Mouse (Mus musculus) heart, postnatal 14 days (tissue): ENCODE data around the gene Acan. TPM values are rescaled to one million over a fixed set of nuclear protein-coding genes. Genes with fewer than 3 reads are reported as not detected.

Experiments
- DNase-seq, 2 experiments: peaks; one replicate each; pipeline ENCODE4 v3.0.0; 2021 to 2022
- intact Hi-C: fragments of 180-260 bp; cut with DNase I; formaldehyde crosslinking; loops from one replicate; pipeline ENCODE4 v1.15.1; 2025
- long read RNA-seq, 2 experiments: library from polyadenylated mRNA; stranded (forward); transcript quantifications; one replicate each; pipeline ENCODE4 v2.0.0; 2021
- total RNA-seq, 2 experiments: library from RNA; stranded (reverse); gene quantifications; 2 replicates each; pipeline ENCODE4 v1.2.3; 2021

The Acan gene
- total RNA-seq, result under 1 TPM; 0.60 to 0.93 TPM
- long read RNA-seq, experiment 1, result 0 reads
- long read RNA-seq, experiment 2, result 0 reads

GRCm38 (mm10) chr7:79053383-79053889 is at the start of gene Acan:
Acan (plus strand) TSS chr7:79053483.
- no peak for DNase-seq
- intact Hi-C loops, result no loop called here

GRCm38 (mm10) chr7:79021293-79021905 is 31.9 kb upstream of the Acan start:
- DNase-seq, result no peak
- intact Hi-C loops, result no loop called here

- DNase-seq, result no peak
- intact Hi-C loops, result no loop called here
Observed at GRCm38 (mm10) chr7:79029138-79029537, 24.1 kb upstream of the Acan start.

GRCm38 (mm10) chr7:79033745-79034144 is 19.5 kb upstream of the Acan start:
- intact Hi-C loops, result no loop called here

GRCm38 (mm10) chr7:79034521-79034920 is 18.8 kb upstream of the Acan start:
- no peak for DNase-seq
- intact Hi-C loops, result no loop called here

More at GRCm38 (mm10) chr7:79033745-79034144, 19.5 kb upstream of the Acan start:
- DNase-seq, result no peak

- no peak for DNase-seq
- intact Hi-C loops, result no loop called here
Observed at GRCm38 (mm10) chr7:79052081-79052480, 1.2 kb upstream of the Acan start.

GRCm38 (mm10) chr7:79052521-79053382 is 531 bp upstream of the Acan start:
- no peak for DNase-seq
- intact Hi-C loops, result no loop called here

GRCm38 (mm10) chr7:79054111-79054510 is 828 bp downstream of the Acan start:
- no peak for DNase-seq
- intact Hi-C loops, result no loop called here

- intact Hi-C loops, result no loop called here
- DNase-seq, result no peak
Observed at GRCm38 (mm10) chr7:79058546-79058945, 5.3 kb downstream of the Acan start.

GRCm38 (mm10) chr7:79067466-79067865 is 14.2 kb downstream of the Acan start:
- no peak for DNase-seq
- intact Hi-C loops, result no loop called here

- no peak for DNase-seq
- intact Hi-C loops, result no loop called here
Observed at GRCm38 (mm10) chr7:79068231-79068630, 14.9 kb downstream of the Acan start.

- DNase-seq, result no peak
- intact Hi-C loops, result no loop called here
Observed at GRCm38 (mm10) chr7:79079212-79079611, 25.9 kb downstream of the Acan start.

GRCm38 (mm10) chr7:79080572-79081399 is 27.5 kb downstream of the Acan start:
- DNase-seq, result peak; percentile 70 to 81
- intact Hi-C loops, result loop anchor here (1.0 to 10.0 kb wide), 2 partner anchors 156 to 286 kb away; no protein-coding TSS in a partner anchor

GRCm38 (mm10) chr7:79089111-79089510 is 35.8 kb downstream of the Acan start:
- intact Hi-C loops, result loop anchor here (10.0 kb wide), 1 partner anchor 294 kb away; no protein-coding TSS in a partner anchor
- peak in 1 of 2 experiments; percentile 17 for DNase-seq

GRCm38 (mm10) chr7:79096492-79096891 is 43.2 kb downstream of the Acan start:
- intact Hi-C loops, result no loop called here
- no peak for DNase-seq

- no peak for DNase-seq
Observed at GRCm38 (mm10) chr7:79113848-79114247, 60.6 kb downstream of the Acan start.

GRCm38 (mm10) chr7:79123465-79123864 is 70.2 kb downstream of the Acan start:
- intact Hi-C loops, result no loop called here
- no peak for DNase-seq

More at GRCm38 (mm10) chr7:79113848-79114247, 60.6 kb downstream of the Acan start:
- intact Hi-C loops, result no loop called here

- intact Hi-C loops, result no loop called here
- DNase-seq, result no peak
Observed at GRCm38 (mm10) chr7:79129883-79130282, 76.6 kb downstream of the Acan start.

GRCm38 (mm10) chr7:79130385-79130784 is 77.1 kb downstream of the Acan start:
- no peak for DNase-seq
- intact Hi-C loops, result no loop called here

- DNase-seq, result peak; percentile 34 to 37
- intact Hi-C loops, result no loop called here
Observed at GRCm38 (mm10) chr7:79130843-79131444, 77.7 kb downstream of the Acan start, which contains the start of gene Hapln3. Hapln3 (minus strand) TSS chr7:79131018.
